Mouse (Mus musculus): Measurements from ENCODE around the gene Pdlim5. TPM values are rescaled to one million over a fixed set of nuclear protein-coding genes. Genes with fewer than 3 reads are reported as not detected.

Pdlim5 gene
- polyA plus RNA-seq, 1 experiment from 2014 or later, result 12.3 TPM

- no peaks in the 10 kb centered on the region for H3K36me3 ChIP-seq (replicated peaks)
- ATAC-seq (ENCODE audit: insufficient read depth), result peak; percentile 79
- H3K4me1 ChIP-seq (replicated peaks), result peaks cover 5% of the 10 kb centered on the region; the same call in 1 of the 2 replicates
- 41% methylated on average over 6 of the region's 6 CpGs for WGBS (ENCODE audit: insufficient replicate concordance)
- no peak overlapping the region for H3K4me2 ChIP-seq
- no peaks in the 10 kb centered on the region for H3K9me3 ChIP-seq (replicated peaks)
- H3K27ac ChIP-seq (replicated peaks), result peak overlapping the region; percentile 45
- H3K27me3 ChIP-seq, result no peaks in the 10 kb centered on the region
- no peak overlapping the region for H3K4me3 ChIP-seq (replicated peaks)
- H3K9ac ChIP-seq, result no peak overlapping the region
Observed at GRCm38 (mm10) chr3:142339440-142340251, 55.9 kb downstream of the Pdlim5 start.

GRCm38 (mm10) chr3:142338058-142338457, 57.4 kb downstream of the Pdlim5 start:
- H3K4me2 ChIP-seq, result no peak overlapping the region
- H3K27me3 ChIP-seq, result no peaks in the 10 kb centered on the region
- no peak for ATAC-seq (ENCODE audit: insufficient read depth)
- WGBS (ENCODE audit: insufficient replicate concordance), result 60% methylated on average over 4 of the region's 4 CpGs
- no peaks in the 10 kb centered on the region for H3K9me3 ChIP-seq (replicated peaks)
- no peak overlapping the region for H3K4me3 ChIP-seq (replicated peaks)
- no peak overlapping the region for H3K9ac ChIP-seq
- H3K27ac ChIP-seq (replicated peaks), result no peak overlapping the region
- H3K36me3 ChIP-seq (replicated peaks), result no peaks in the 10 kb centered on the region
- H3K4me1 ChIP-seq (replicated peaks), result peaks cover 5% of the 10 kb centered on the region; the same call in 1 of the 2 replicates

GRCm38 (mm10) chr3:142334496-142334895, 61.0 kb downstream of the Pdlim5 start:
- Histone ChIP-seq H3K4me1 (replicated peaks) (peaks cover 12% of the 10 kb centered on the region), H3K27ac (replicated peaks) (no peak overlapping the region), H3K27me3 (no peaks in the 10 kb centered on the region), H3K36me3 (replicated peaks) (no peaks in the 10 kb centered on the region), H3K9ac (no peak overlapping the region), H3K4me3 (replicated peaks) (no peak overlapping the region), H3K9me3 (replicated peaks) (no peaks in the 10 kb centered on the region), H3K4me2 (no peak overlapping the region)
- WGBS (ENCODE audit: insufficient replicate concordance), result 68% methylated on average over 3 of the region's 3 CpGs
- ATAC-seq (ENCODE audit: insufficient read depth), result no peak

- H3K4me2 ChIP-seq, result no peak overlapping the region
- H3K9ac ChIP-seq, result no peak overlapping the region
- no peaks in the 10 kb centered on the region for H3K27me3 ChIP-seq
- peaks cover 10% of the 10 kb centered on the region for H3K4me1 ChIP-seq (replicated peaks)
- H3K36me3 ChIP-seq (replicated peaks), result no peaks in the 10 kb centered on the region
- no peak for ATAC-seq (ENCODE audit: insufficient read depth)
- WGBS (ENCODE audit: insufficient replicate concordance), result 79% methylated on average over 1 of the region's 1 CpGs
- H3K27ac ChIP-seq (replicated peaks), result no peak overlapping the region
- H3K4me3 ChIP-seq (replicated peaks), result no peak overlapping the region
- H3K9me3 ChIP-seq (replicated peaks), result no peaks in the 10 kb centered on the region
Observed at GRCm38 (mm10) chr3:142333458-142333857, 62.0 kb downstream of the Pdlim5 start.

- no peak overlapping the region for H3K4me3 ChIP-seq (replicated peaks)
- no peak overlapping the region for H3K4me2 ChIP-seq
- ATAC-seq (ENCODE audit: insufficient read depth), result no peak
Observed at GRCm38 (mm10) chr3:142332716-142333115, 62.8 kb downstream of the Pdlim5 start.

GRCm38 (mm10) chr3:142331872-142332554, 63.5 kb downstream of the Pdlim5 start:
- no peaks in the 10 kb centered on the region for H3K27me3 ChIP-seq
- no peaks in the 10 kb centered on the region for H3K36me3 ChIP-seq (replicated peaks)
- no peak overlapping the region for H3K27ac ChIP-seq (replicated peaks)
- H3K4me2 ChIP-seq, result no peak overlapping the region
- WGBS (ENCODE audit: insufficient replicate concordance), result 25% methylated on average over 4 of the region's 4 CpGs
- H3K9ac ChIP-seq, result no peak overlapping the region
- H3K9me3 ChIP-seq (replicated peaks), result no peaks in the 10 kb centered on the region
- H3K4me3 ChIP-seq (replicated peaks), result no peak overlapping the region
- peaks cover 10% of the 10 kb centered on the region for H3K4me1 ChIP-seq (replicated peaks)
- ATAC-seq (ENCODE audit: insufficient read depth), result no peak

More at GRCm38 (mm10) chr3:142332716-142333115, 62.8 kb downstream of the Pdlim5 start:
- H3K36me3 ChIP-seq (replicated peaks), result no peaks in the 10 kb centered on the region
- H3K9me3 ChIP-seq (replicated peaks), result no peaks in the 10 kb centered on the region
- H3K9ac ChIP-seq, result no peak overlapping the region
- H3K27ac ChIP-seq (replicated peaks), result no peak overlapping the region
- WGBS (ENCODE audit: insufficient replicate concordance), result 10% methylated on average over 4 of the region's 4 CpGs
- no peaks in the 10 kb centered on the region for H3K27me3 ChIP-seq
- H3K4me1 ChIP-seq (replicated peaks), result peaks cover 10% of the 10 kb centered on the region

- no peaks in the 10 kb centered on the region for H3K9me3 ChIP-seq (replicated peaks)
- no peak overlapping the region for H3K27ac ChIP-seq (replicated peaks)
- H3K9ac ChIP-seq, result no peak overlapping the region
- no peak overlapping the region for H3K4me3 ChIP-seq (replicated peaks)
- no peaks in the 10 kb centered on the region for H3K27me3 ChIP-seq
- no peak overlapping the region for H3K4me2 ChIP-seq
- no peak for ATAC-seq (ENCODE audit: insufficient read depth)
- H3K4me1 ChIP-seq (replicated peaks), result peaks cover 10% of the 10 kb centered on the region
- 55% methylated on average over 3 of the region's 3 CpGs for WGBS (ENCODE audit: insufficient replicate concordance)
- H3K36me3 ChIP-seq (replicated peaks), result no peaks in the 10 kb centered on the region
Observed at GRCm38 (mm10) chr3:142330425-142330824, 65.1 kb downstream of the Pdlim5 start.

GRCm38 (mm10) chr3:142323592-142323991, 71.9 kb downstream of the Pdlim5 start:
- H3K4me3 ChIP-seq (replicated peaks), result no peak overlapping the region
- no peaks in the 10 kb centered on the region for H3K9me3 ChIP-seq (replicated peaks)
- no peak overlapping the region for H3K9ac ChIP-seq
- no peak for ATAC-seq (ENCODE audit: insufficient read depth)
- no peaks in the 10 kb centered on the region for H3K36me3 ChIP-seq (replicated peaks)
- 41% methylated on average over 6 of the region's 6 CpGs for WGBS (ENCODE audit: insufficient replicate concordance)
- peaks cover 3% of the 10 kb centered on the region; the same call in 1 of the 2 replicates for H3K4me1 ChIP-seq (replicated peaks)
- no peak overlapping the region for H3K4me2 ChIP-seq
- no peak overlapping the region for H3K27ac ChIP-seq (replicated peaks)
- H3K27me3 ChIP-seq, result no peaks in the 10 kb centered on the region

GRCm38 (mm10) chr3:142321930-142322329, 73.6 kb downstream of the Pdlim5 start:
- Histone ChIP-seq H3K27me3 (no peaks in the 10 kb centered on the region), H3K9ac (no peak overlapping the region), H3K27ac (replicated peaks) (no peak overlapping the region), H3K4me1 (replicated peaks) (peaks cover 3% of the 10 kb centered on the region; the same call in 1 of the 2 replicates), H3K9me3 (replicated peaks) (no peaks in the 10 kb centered on the region), H3K4me2 (no peak overlapping the region), H3K36me3 (replicated peaks) (no peaks in the 10 kb centered on the region), H3K4me3 (replicated peaks) (no peak overlapping the region)
- 52% methylated on average over 6 of the region's 6 CpGs for WGBS (ENCODE audit: insufficient replicate concordance)
- peak; percentile 61; the same call in 1 of the 2 replicates for ATAC-seq (ENCODE audit: insufficient read depth)

GRCm38 (mm10) chr3:142318147-142318546, 77.3 kb downstream of the Pdlim5 start:
- H3K9me3 ChIP-seq (replicated peaks), result no peaks in the 10 kb centered on the region
- no peak overlapping the region for H3K9ac ChIP-seq
- no peak overlapping the region for H3K4me3 ChIP-seq (replicated peaks)
- H3K4me1 ChIP-seq (replicated peaks), result no peaks in the 10 kb centered on the region
- ATAC-seq (ENCODE audit: insufficient read depth), result no peak
- no peaks in the 10 kb centered on the region for H3K36me3 ChIP-seq (replicated peaks)
- no peaks in the 10 kb centered on the region for H3K27me3 ChIP-seq
- no peak overlapping the region for H3K27ac ChIP-seq (replicated peaks)
- H3K4me2 ChIP-seq, result no peak overlapping the region
- 54% methylated on average over 2 of the region's 2 CpGs for WGBS (ENCODE audit: insufficient replicate concordance)

GRCm38 (mm10) chr3:142316138-142316740, 79.3 kb downstream of the Pdlim5 start:
- H3K27ac ChIP-seq (replicated peaks), result no peak overlapping the region
- no peak overlapping the region for H3K4me2 ChIP-seq
- no peak overlapping the region for H3K9ac ChIP-seq
- WGBS (ENCODE audit: insufficient replicate concordance), result 62% methylated on average over 2 of the region's 2 CpGs
- H3K4me3 ChIP-seq (replicated peaks), result no peak overlapping the region
- H3K9me3 ChIP-seq (replicated peaks), result no peaks in the 10 kb centered on the region
- H3K4me1 ChIP-seq (replicated peaks), result no peaks in the 10 kb centered on the region
- H3K36me3 ChIP-seq (replicated peaks), result no peaks in the 10 kb centered on the region
- no peak for ATAC-seq (ENCODE audit: insufficient read depth)
- no peaks in the 10 kb centered on the region for H3K27me3 ChIP-seq

Measured in liver, embryonic 15.5 days (tissue).